Mouse (Mus musculus): ENCODE results near the gene Fam110c. TPM values are rescaled to one million over a fixed set of nuclear protein-coding genes. Genes with fewer than 3 reads are reported as not detected.

The Fam110c gene
- polyA plus RNA-seq, 1 experiment from 2014 or later = 1.2 TPM

DNA sequence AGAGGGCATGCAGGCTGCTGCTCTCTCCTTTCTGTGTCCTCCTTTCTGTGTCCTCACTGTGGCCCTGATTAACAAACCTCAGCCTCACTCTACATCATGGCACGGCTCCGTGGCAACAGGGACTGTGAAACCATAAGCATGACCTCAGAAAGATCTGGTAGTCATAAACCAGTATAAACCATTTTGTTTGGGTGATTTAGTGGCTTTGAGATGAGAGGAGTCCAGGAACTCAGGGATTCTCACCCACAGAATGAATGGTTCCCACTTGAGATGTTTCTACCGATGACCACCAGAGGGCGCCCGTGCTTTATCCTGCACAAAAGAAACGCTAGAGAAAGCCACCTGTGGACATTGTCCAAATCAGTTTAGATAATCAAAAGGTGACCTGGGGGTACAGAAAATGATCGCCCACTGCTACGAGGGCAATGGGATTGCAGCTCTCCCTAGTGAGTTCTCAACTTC, 42.4 kb downstream of the Fam110c start:
- H3K36me3 ChIP-seq = no peaks in the 10 kb centered on the region
- no peak overlapping the region for H3K4me3 ChIP-seq
- no peaks in the 10 kb centered on the region for H3K27me3 ChIP-seq (replicated peaks)
- WGBS = 16% methylated on average over 8 of the region's 8 CpGs
- no peak overlapping the region for H3K27ac ChIP-seq (ENCODE audit: poor library complexity, severe bottlenecking)
- H3K4me2 ChIP-seq = no peak overlapping the region
- H3K9me3 ChIP-seq (replicated peaks) = no peaks in the 10 kb centered on the region
- ATAC-seq (ENCODE audit: insufficient number of reproducible peaks, low FRiP score) = no peak
- H3K9ac ChIP-seq = no peak overlapping the region
- peaks cover 11% of the 10 kb centered on the region for H3K4me1 ChIP-seq (replicated peaks)

DNA sequence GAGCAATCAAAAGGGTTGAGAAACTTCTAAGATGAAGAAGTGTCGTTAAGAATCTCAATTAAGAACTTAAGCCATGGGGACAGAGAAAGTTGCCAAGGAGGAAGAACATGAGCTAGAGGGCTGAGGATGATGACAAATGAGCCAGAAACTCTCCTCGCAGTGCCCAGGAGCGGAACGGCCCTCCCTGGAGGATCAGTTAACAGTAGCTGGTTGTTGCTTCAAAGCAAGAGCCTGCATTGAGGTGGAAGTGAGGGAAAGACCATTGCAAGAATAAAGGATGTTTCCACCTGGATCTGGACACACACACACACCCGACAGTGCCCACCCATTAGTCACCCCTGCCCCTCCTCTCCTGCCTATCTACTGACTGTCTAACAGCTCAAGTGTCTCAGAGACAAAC, 46.9 kb downstream of the Fam110c start:
- 80% methylated on average over 5 of the region's 5 CpGs for WGBS
- ATAC-seq (ENCODE audit: insufficient number of reproducible peaks, low FRiP score) = no peak
- H3K4me3 ChIP-seq = no peak overlapping the region

DNA sequence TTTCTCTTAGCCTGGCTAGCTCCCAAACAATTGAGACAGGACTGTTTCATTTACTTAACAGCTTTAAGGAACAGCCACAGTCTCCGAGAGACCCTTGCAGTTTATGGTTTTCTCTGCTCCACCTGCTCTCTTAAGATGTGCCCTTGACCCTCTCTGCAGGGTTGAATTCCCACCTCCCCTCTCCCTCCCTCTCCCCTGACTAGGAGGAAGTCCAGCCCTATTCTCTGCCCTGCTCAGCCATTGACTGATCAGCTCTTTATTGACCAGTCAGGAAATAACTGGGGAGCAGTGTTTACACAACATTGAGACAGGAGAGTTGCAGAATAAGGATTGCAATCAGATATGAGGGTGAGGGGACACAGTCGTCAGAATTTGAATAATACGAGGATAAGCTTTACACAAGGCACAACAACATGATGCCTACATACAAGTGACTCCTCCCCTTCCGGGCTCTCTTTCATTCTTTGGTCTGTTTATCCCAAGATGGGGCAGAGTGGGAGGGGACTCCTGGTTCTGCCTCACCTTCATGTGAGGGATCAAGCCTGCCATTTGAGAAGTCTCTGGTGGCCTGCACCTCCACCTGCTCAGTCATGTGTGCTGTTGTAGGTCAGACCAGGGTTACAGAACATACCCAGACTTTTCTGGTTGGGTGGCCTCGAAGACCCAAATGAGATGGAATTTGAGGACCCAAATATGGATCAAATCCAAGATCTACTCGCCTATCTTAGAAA, 49.4 kb downstream of the Fam110c start:
- H3K27ac ChIP-seq (ENCODE audit: poor library complexity, severe bottlenecking) = no peak overlapping the region
- ATAC-seq (ENCODE audit: insufficient number of reproducible peaks, low FRiP score) = no peak
- no peak overlapping the region for H3K4me2 ChIP-seq
- WGBS = 66% methylated on average over 6 of the region's 6 CpGs
- H3K4me3 ChIP-seq = no peak overlapping the region
- H3K36me3 ChIP-seq = no peaks in the 10 kb centered on the region
- no peaks in the 10 kb centered on the region for H3K27me3 ChIP-seq (replicated peaks)
- no peaks in the 10 kb centered on the region for H3K9me3 ChIP-seq (replicated peaks)
- H3K9ac ChIP-seq = no peak overlapping the region
- peaks cover 7% of the 10 kb centered on the region for H3K4me1 ChIP-seq (replicated peaks)

More for the DNA sequence above, 46.9 kb downstream of the Fam110c start:
- H3K36me3 ChIP-seq = no peaks in the 10 kb centered on the region
- no peak overlapping the region for H3K9ac ChIP-seq
- H3K4me2 ChIP-seq = no peak overlapping the region
- no peaks in the 10 kb centered on the region for H3K9me3 ChIP-seq (replicated peaks)
- H3K27me3 ChIP-seq (replicated peaks) = no peaks in the 10 kb centered on the region
- H3K27ac ChIP-seq (ENCODE audit: poor library complexity, severe bottlenecking) = no peak overlapping the region
- peaks cover 7% of the 10 kb centered on the region for H3K4me1 ChIP-seq (replicated peaks)

DNA sequence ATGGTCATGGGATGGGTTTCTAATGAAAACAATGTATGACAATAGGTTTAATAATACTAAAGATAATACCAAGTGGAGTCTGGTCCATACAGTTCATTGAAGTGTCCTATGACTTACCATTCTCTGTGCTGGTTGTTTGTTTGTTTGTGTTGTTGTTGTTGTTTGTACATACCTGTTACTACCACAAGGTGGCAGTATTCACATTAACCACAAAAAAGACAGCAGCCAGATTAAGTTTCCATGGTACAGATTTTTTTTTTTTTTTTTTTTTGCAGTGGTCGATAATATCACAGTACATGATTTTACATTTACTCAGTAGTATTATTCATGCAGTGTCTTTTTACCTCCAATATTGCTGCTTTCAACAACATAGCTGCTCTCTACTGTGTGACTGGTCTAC, 52.4 kb downstream of the Fam110c start:
- 18% methylated on average over 1 of the region's 1 CpGs for WGBS
- Histone ChIP-seq H3K4me3 (no peak overlapping the region), H3K9me3 (replicated peaks) (no peaks in the 10 kb centered on the region), H3K9ac (no peak overlapping the region), H3K4me2 (no peak overlapping the region), H3K36me3 (no peaks in the 10 kb centered on the region), H3K27ac (ENCODE audit: poor library complexity, severe bottlenecking) (no peak overlapping the region), H3K4me1 (replicated peaks) (peaks cover 1% of the 10 kb centered on the region), H3K27me3 (replicated peaks) (no peaks in the 10 kb centered on the region)
- ATAC-seq (ENCODE audit: insufficient number of reproducible peaks, low FRiP score) = no peak

DNA sequence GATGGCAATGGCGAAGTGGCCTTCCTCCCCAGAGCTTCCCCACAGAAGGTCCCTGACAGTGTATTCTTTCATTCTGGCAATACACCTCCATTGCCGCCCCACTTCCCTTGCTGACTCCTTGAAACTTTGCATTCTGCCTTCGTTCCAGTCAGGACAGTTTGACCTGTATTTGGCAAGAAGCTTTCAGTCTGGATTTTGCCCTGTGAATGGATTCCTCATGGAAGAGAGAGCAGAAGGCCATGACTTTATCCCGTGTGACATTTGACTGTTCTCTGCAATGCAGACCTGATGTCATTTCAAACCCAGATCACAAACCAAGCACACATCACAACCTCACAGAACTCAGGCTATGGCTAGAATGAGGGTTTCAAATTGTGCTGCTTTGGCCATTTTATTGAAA, 55.9 kb downstream of the Fam110c start:
- H3K27me3 ChIP-seq (replicated peaks) = no peaks in the 10 kb centered on the region
- no peaks in the 10 kb centered on the region for H3K9me3 ChIP-seq (replicated peaks)
- ATAC-seq (ENCODE audit: insufficient number of reproducible peaks, low FRiP score) = no peak
- H3K36me3 ChIP-seq = no peaks in the 10 kb centered on the region
- H3K27ac ChIP-seq (ENCODE audit: poor library complexity, severe bottlenecking) = no peak overlapping the region
- no peak overlapping the region for H3K9ac ChIP-seq
- WGBS = 85% methylated on average over 4 of the region's 4 CpGs
- H3K4me3 ChIP-seq = no peak overlapping the region
- no peak overlapping the region for H3K4me2 ChIP-seq
- H3K4me1 ChIP-seq (replicated peaks) = no peaks in the 10 kb centered on the region

Other genes with a start within 250 kb of the Fam110c start
- 0.14 TPM in 1 of 2 replicates, not detected in the other for gene Alkal2, start 189.5 kb upstream of the Fam110c start, polyA plus RNA-seq (2016; fragmentation: Nextera tagmentation; extraction: Ambion mirVana)
- gene Acp1, start 162.3 kb upstream of the Fam110c start, polyA plus RNA-seq (2016; fragmentation: Nextera tagmentation; extraction: Ambion mirVana) = 107 and 116 TPM in 2 replicates
- gene Sh3yl1, start 162.2 kb upstream of the Fam110c start, polyA plus RNA-seq (2016; fragmentation: Nextera tagmentation; extraction: Ambion mirVana) = 8.1 and 10.5 TPM in 2 replicates
- gene Gm6993, start 166.9 kb downstream of the Fam110c start, polyA plus RNA-seq (2016; fragmentation: Nextera tagmentation; extraction: Ambion mirVana) = not detected in 2 replicates
- gene Lamb1, start 191.4 kb downstream of the Fam110c start, polyA plus RNA-seq (2016; fragmentation: Nextera tagmentation; extraction: Ambion mirVana) = 127 and 132 TPM in 2 replicates

Measured in heart, embryonic 12.5 days (tissue).